Mouse (Mus musculus): ENCODE results near the gene B4galnt2. TPM values are rescaled to one million over a fixed set of nuclear protein-coding genes. Genes with fewer than 3 reads are reported as not detected.
A peak's percentile ranks its signal among the peaks of the same experiment; 100 is the strongest.

Gene B4galnt2
- total and polyA plus RNA-seq, 2 experiments from 2014 or later: not detected

DNA sequence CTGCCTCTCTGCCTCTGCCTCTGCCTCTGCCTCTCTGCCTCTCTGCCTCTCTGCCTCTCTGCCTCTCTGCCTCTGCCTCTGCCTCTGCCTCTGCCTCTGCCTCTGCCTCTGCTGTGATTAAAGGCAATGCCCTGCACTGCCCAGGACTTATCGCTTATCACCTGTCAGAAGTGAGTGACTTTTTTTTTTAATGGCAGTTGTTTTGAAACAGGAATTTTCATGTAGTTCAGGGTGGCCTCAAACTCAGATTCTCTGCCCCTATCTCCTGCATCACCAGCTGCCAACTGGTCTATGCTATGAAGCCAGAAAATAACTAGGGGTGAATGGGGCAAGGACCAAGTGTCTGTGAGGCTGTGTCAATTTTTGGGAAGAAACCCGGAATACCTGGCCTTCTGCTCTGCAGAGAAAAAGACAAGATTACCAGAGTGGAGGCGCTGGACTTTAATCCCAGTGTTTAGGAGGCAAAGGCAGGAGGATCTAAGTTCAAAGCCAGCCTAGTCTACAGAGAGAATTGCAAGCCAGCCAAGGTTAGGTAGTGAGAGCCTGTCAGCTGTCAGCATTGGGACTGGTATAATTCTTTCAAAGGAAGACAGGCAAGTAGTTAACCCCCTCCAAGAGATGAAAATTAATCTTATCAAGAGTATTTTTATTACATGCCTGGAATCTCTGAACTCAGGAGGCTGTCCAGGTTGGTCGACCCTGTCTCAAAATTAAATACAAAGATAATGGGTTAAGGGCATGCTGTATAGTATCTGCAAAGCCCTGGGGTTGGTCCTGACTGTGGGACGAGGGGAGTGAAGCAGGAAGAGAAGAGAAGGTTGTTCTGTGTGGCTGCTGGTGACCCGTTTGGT lies 88.1 kb downstream of the B4galnt2 start:
- Histone ChIP-seq H3K9ac (no peak overlapping the region), H3K9me3 (ENCODE audit: low read length) (no peaks in the 10 kb centered on the region), H3K27me3 (ENCODE audit: insufficient read depth, low read length) (peaks cover 62% of the 10 kb centered on the region), H3K4me2 (ENCODE audit: low read depth) (no peak overlapping the region), H3K27ac (ENCODE audit: low read depth, low read length) (no peak overlapping the region), H3K4me3 (ENCODE audit: low read depth, low read length) (no peak overlapping the region), H3K4me1 (ENCODE audit: insufficient read depth) (0 out of 2 replicates have a peak, but pooled peaks cover 14% of the 10 kb centered on the region), H3K36me3 (ENCODE audit: insufficient read depth) (no peaks in the 10 kb centered on the region)
- ATAC-seq (no peak), DNase-seq (no peak)
- TF ChIP-seq CTCF (IDR thresholded peaks at IDR 0.05; ENCODE audit: low read depth): no peak
- WGBS: 64% methylated on average over 6 of the region's 6 CpGs

- Histone ChIP-seq H3K4me2 (ENCODE audit: low read depth) (no peak overlapping the region), H3K9me3 (ENCODE audit: low read length) (no peaks in the 10 kb centered on the region), H3K9ac (no peak overlapping the region), H3K27ac (ENCODE audit: low read depth, low read length) (no peak overlapping the region), H3K36me3 (ENCODE audit: insufficient read depth) (no peaks in the 10 kb centered on the region), H3K27me3 (ENCODE audit: insufficient read depth, low read length) (peaks cover 53% of the 10 kb centered on the region), H3K4me1 (ENCODE audit: insufficient read depth) (0 out of 2 replicates have a peak, but pooled peaks cover 9% of the 10 kb centered on the region), H3K4me3 (ENCODE audit: low read depth, low read length) (no peak overlapping the region)
- TF ChIP-seq CTCF (IDR thresholded peaks at IDR 0.05; ENCODE audit: low read depth): no peak
- no peak for DNase-seq
- ATAC-seq: no peak
- 34% methylated on average over 3 of the region's 3 CpGs for WGBS
Observed at GRCm38 (mm10) chr11:95825625-95826024, 89.1 kb downstream of the B4galnt2 start.

DNA sequence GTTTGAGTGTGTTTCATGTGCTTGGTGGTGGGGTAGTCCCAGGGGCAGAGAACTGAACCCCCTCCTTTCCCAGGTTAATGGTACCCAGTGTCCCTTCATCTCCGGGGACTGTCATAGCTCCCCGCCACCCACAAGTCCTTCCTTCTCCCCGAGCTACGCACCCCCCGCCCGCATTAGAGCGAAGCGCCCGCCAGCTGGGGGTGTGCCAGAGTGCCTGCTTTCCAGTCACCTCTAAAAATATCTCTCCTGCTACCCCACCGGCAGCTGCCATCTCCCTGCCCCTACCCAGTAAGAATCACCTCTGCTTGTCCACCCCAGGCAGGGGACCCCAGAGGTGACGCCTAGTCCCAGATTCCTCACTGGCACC lies 89.8 kb downstream of the B4galnt2 start:
- TF ChIP-seq CTCF (IDR thresholded peaks at IDR 0.05; ENCODE audit: low read depth): no peak
- H3K9ac ChIP-seq: peak overlapping the region; percentile 54
- WGBS: 6% methylated on average over 11 of the region's 11 CpGs
- ATAC-seq: peak; percentile 14; the same call in 1 of the 2 replicates
- no peaks in the 10 kb centered on the region for H3K36me3 ChIP-seq (ENCODE audit: insufficient read depth)
- H3K4me2 ChIP-seq (ENCODE audit: low read depth): peak overlapping the region; percentile 99
- H3K27me3 ChIP-seq (ENCODE audit: insufficient read depth, low read length): peaks cover 45% of the 10 kb centered on the region
- no peaks in the 10 kb centered on the region for H3K9me3 ChIP-seq (ENCODE audit: low read length)
- DNase-seq: no peak
- H3K4me3 ChIP-seq (ENCODE audit: low read depth, low read length): peak overlapping the region; percentile 74
- no peak overlapping the region for H3K27ac ChIP-seq (ENCODE audit: low read depth, low read length)
- H3K4me1 ChIP-seq (ENCODE audit: insufficient read depth): 0 out of 2 replicates have a peak, but pooled peaks cover 6% of the 10 kb centered on the region

- Histone ChIP-seq H3K4me1 (ENCODE audit: insufficient read depth) (0 out of 2 replicates have a peak, but pooled peaks cover 6% of the 10 kb centered on the region), H3K4me3 (ENCODE audit: low read depth, low read length) (peak within 1 kb of the TSS; percentile 74), H3K27ac (ENCODE audit: low read depth, low read length) (no peak within 1 kb of the TSS), H3K4me2 (ENCODE audit: low read depth) (peak within 1 kb of the TSS; percentile 99), H3K9me3 (ENCODE audit: low read length) (no peaks in the 10 kb centered on the region), H3K9ac (peak within 1 kb of the TSS; percentile 54), H3K27me3 (ENCODE audit: insufficient read depth, low read length) (peaks cover 39% of the 10 kb centered on the region), H3K36me3 (ENCODE audit: insufficient read depth) (no peaks in the 10 kb centered on the region)
- DNase-seq (peak; percentile 94), ATAC-seq (peak; percentile 100)
- no peak for TF ChIP-seq CTCF (IDR thresholded peaks at IDR 0.05; ENCODE audit: low read depth)
- WGBS: 1% methylated on average over 71 of the region's 78 CpGs
Observed at GRCm38 (mm10) chr11:95824071-95824876, 90.4 kb downstream of the B4galnt2 start, which contains the start of gene Phospho1. Gene Phospho1, plus strand, starts transcription at chr11:95824499.

- no peak overlapping the region for H3K27ac ChIP-seq (ENCODE audit: low read depth, low read length)
- H3K36me3 ChIP-seq (ENCODE audit: insufficient read depth): no peaks in the 10 kb centered on the region
- DNase-seq (no peak), ATAC-seq (no peak)
- peaks cover 23% of the 10 kb centered on the region for H3K27me3 ChIP-seq (ENCODE audit: insufficient read depth, low read length)
- WGBS: 97% methylated on average over 4 of the region's 4 CpGs
- no peak overlapping the region for H3K4me3 ChIP-seq (ENCODE audit: low read depth, low read length)
- H3K9ac ChIP-seq: no peak overlapping the region
- 0 out of 2 replicates have a peak, but pooled peaks cover 6% of the 10 kb centered on the region for H3K4me1 ChIP-seq (ENCODE audit: insufficient read depth)
- H3K9me3 ChIP-seq (ENCODE audit: low read length): no peaks in the 10 kb centered on the region
- no peak overlapping the region for H3K4me2 ChIP-seq (ENCODE audit: low read depth)
- no peak for TF ChIP-seq CTCF (IDR thresholded peaks at IDR 0.05; ENCODE audit: low read depth)
Observed at GRCm38 (mm10) chr11:95822437-95822836, 92.3 kb downstream of the B4galnt2 start.

- H3K27ac ChIP-seq (ENCODE audit: low read depth, low read length): no peak overlapping the region
- H3K27me3 ChIP-seq (ENCODE audit: insufficient read depth, low read length): peaks cover 15% of the 10 kb centered on the region
- no peak overlapping the region for H3K4me3 ChIP-seq (ENCODE audit: low read depth, low read length)
- 0 out of 2 replicates have a peak, but pooled peaks cover 6% of the 10 kb centered on the region for H3K4me1 ChIP-seq (ENCODE audit: insufficient read depth)
- WGBS: 88% methylated on average over 3 of the region's 3 CpGs
- TF ChIP-seq CTCF (IDR thresholded peaks at IDR 0.05; ENCODE audit: low read depth): no peak
- H3K9ac ChIP-seq: no peak overlapping the region
- no peak overlapping the region for H3K4me2 ChIP-seq (ENCODE audit: low read depth)
- no peaks in the 10 kb centered on the region for H3K9me3 ChIP-seq (ENCODE audit: low read length)
- DNase-seq (no peak), ATAC-seq (no peak)
- no peaks in the 10 kb centered on the region for H3K36me3 ChIP-seq (ENCODE audit: insufficient read depth)
Observed at GRCm38 (mm10) chr11:95821511-95821910, 93.2 kb downstream of the B4galnt2 start.
